Mouse (Mus musculus): ENCODE measurements around the gene G6pc3.
"Not testable (repeated sequence)": the region's sequence is repeated elsewhere in the genome, so short reads cannot be mapped to it uniquely, and the experiment has no call there.

DNA sequence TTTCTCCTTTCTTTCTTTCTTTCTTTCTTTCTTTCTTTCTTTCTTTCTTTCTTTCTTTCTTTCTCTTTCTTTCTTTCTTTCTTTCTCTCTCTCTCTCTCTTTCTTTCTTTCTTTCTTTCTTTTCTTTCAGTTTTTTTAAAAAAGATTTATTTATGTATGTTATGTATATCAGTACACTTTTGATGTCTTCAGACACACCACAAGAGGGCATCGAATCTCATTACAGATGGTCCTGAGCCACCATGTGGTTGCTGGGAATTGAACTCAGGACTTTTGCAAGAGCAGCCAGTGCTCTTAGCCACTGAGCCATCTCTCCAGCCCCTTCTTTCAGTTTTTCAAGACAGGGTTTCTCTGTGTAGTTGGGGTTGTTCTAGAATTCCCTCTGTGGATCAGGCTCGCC lies 31.4 kb upstream of the G6pc3 start:
- TF ChIP-seq CTCF, EP300 (IDR thresholded peaks at IDR 0.05; ENCODE audit: low read depth): not testable (repeated sequence)
